Mouse (Mus musculus) embryonic facial prominence, embryonic 15.5 days (tissue): ENCODE measurements around the gene Cdc6. TPM values are rescaled to one million over a fixed set of nuclear protein-coding genes. Genes with fewer than 3 reads are reported as not detected.

Experiments used
- ATAC-seq: fragments of 200-750 bp; cut with Nextera tagmentation; 2 replicates; pipeline ENCODE4 v1.8.0; 2017; ENCODE audit warnings: low read depth, moderate TSS enrichment; ENCODE audit not compliant: insufficient number of reproducible peaks, low FRiP score, low TSS enrichment
- H3K27ac ChIP-seq: fragments of 300-500 bp; sonication (generic); replicated peaks from 2 replicates; pipeline ENCODE4 v1.5.1; 2015; ENCODE audit warnings: mild to moderate bottlenecking, inconsistent platforms
- H3K27me3 ChIP-seq: fragments of 300-500 bp; sonication (generic); 2 replicates; pipeline ENCODE4 v1.6.1; 2015; ENCODE audit warnings: inconsistent platforms
- H3K36me3 ChIP-seq: fragments of 300-500 bp; sonication (generic); 2 replicates; pipeline ENCODE4 v1.6.1; 2015; ENCODE audit warnings: mild to moderate bottlenecking, inconsistent platforms
- H3K4me1 ChIP-seq: fragments of 300-500 bp; sonication (generic); 2 replicates; pipeline ENCODE4 v1.6.1; 2015; ENCODE audit warnings: inconsistent platforms
- H3K4me2 ChIP-seq: fragments of 300-500 bp; sonication (generic); replicated peaks from 2 replicates; pipeline ENCODE4 v1.6.1; 2015; ENCODE audit warnings: mild to moderate bottlenecking, inconsistent platforms
- H3K4me3 ChIP-seq: fragments of 300-500 bp; sonication (generic); replicated peaks from 2 replicates; pipeline ENCODE4 v1.5.1; 2015; ENCODE audit warnings: mild to moderate bottlenecking, inconsistent platforms
- H3K9ac ChIP-seq: fragments of 300-500 bp; sonication (generic); 2 replicates; pipeline ENCODE4 v1.6.1; 2015; ENCODE audit warnings: inconsistent platforms
- H3K9me3 ChIP-seq: fragments of 300-500 bp; sonication (generic); replicated peaks from 2 replicates; pipeline ENCODE4 v1.6.1; 2016; ENCODE audit warnings: inconsistent platforms
- WGBS: fragments of 180-500 bp; shearing (Covaris S2); methylation state at CpG from one replicate; pipeline ENCODE4 v1.1.7; 2015; 5-methylcytosine and 5-hydroxymethylcytosine counted together
- polyA plus RNA-seq: library from polyadenylated mRNA; unstranded; fragments of >200 nt; fragmentation: Nextera tagmentation; extraction: Ambion mirVana; gene quantifications from 2 replicates; pipeline ENCODE4 v1.2.1, GENCODE M21; 2015

Gene Cdc6
- polyA plus RNA-seq, 1 experiment from 2014 or later, result 22.7 TPM

- peaks cover 8% of the 10 kb centered on the region for H3K36me3 ChIP-seq
- H3K27me3 ChIP-seq, result no peaks in the 10 kb centered on the region
- H3K4me2 ChIP-seq, result no peak overlapping the region
- no peak for ATAC-seq
- H3K27ac ChIP-seq, result no peak overlapping the region
- H3K9me3 ChIP-seq, result no peaks in the 10 kb centered on the region
- H3K4me1 ChIP-seq, result peaks cover 15% of the 10 kb centered on the region
- 86% methylated on average over 9 of the region's 9 CpGs for WGBS
- no peak overlapping the region for H3K9ac ChIP-seq
- H3K4me3 ChIP-seq, result no peak overlapping the region
These were observed 30.6 kb upstream of the Cdc6 start for GRCm38 (mm10) chr11:98877001-98877400.

- Histone ChIP-seq H3K4me3 (no peak overlapping the region), H3K4me2 (no peak overlapping the region), H3K27me3 (no peaks in the 10 kb centered on the region), H3K4me1 (0 out of 2 replicates have a peak, but pooled peaks cover 11% of the 10 kb centered on the region), H3K27ac (no peak overlapping the region), H3K9ac (no peak overlapping the region), H3K9me3 (no peaks in the 10 kb centered on the region), H3K36me3 (peaks cover 74% of the 10 kb centered on the region)
- no peak for ATAC-seq
- WGBS, result 96% methylated on average over 3 of the region's 3 CpGs
These were observed 19.9 kb upstream of the Cdc6 start for GRCm38 (mm10) chr11:98887703-98888102.

GRCm38 (mm10) chr11:98889077-98889476 lies 18.5 kb upstream of the Cdc6 start:
- Histone ChIP-seq H3K27ac (no peak overlapping the region), H3K36me3 (peaks cover 87% of the 10 kb centered on the region), H3K9ac (no peak overlapping the region), H3K4me3 (no peak overlapping the region), H3K4me2 (no peak overlapping the region), H3K4me1 (0 out of 2 replicates have a peak, but pooled peaks cover 11% of the 10 kb centered on the region), H3K27me3 (no peaks in the 10 kb centered on the region), H3K9me3 (no peaks in the 10 kb centered on the region)
- no peak for ATAC-seq
- WGBS, result 92% methylated on average over 4 of the region's 4 CpGs

- Histone ChIP-seq H3K4me2 (no peak overlapping the region), H3K9ac (no peak overlapping the region), H3K27ac (no peak overlapping the region), H3K4me3 (no peak overlapping the region), H3K36me3 (peaks cover 94% of the 10 kb centered on the region), H3K9me3 (no peaks in the 10 kb centered on the region), H3K4me1 (0 out of 2 replicates have a peak, but pooled peaks cover 11% of the 10 kb centered on the region), H3K27me3 (no peaks in the 10 kb centered on the region)
- WGBS, result 84% methylated on average over 5 of the region's 5 CpGs
- no peak for ATAC-seq
These were observed 17.6 kb upstream of the Cdc6 start for GRCm38 (mm10) chr11:98889977-98890376.

GRCm38 (mm10) chr11:98892426-98892825 lies 15.2 kb upstream of the Cdc6 start:
- Histone ChIP-seq H3K9ac (no peak overlapping the region), H3K36me3 (peaks cover 96% of the 10 kb centered on the region), H3K4me3 (no peak overlapping the region), H3K4me2 (peak overlapping the region; percentile 15; the same call in 1 of the 2 replicates), H3K9me3 (no peaks in the 10 kb centered on the region), H3K27me3 (no peaks in the 10 kb centered on the region), H3K27ac (0 out of 2 replicates have a peak overlapping the region, but pooled peaks have one; percentile 58), H3K4me1 (0 out of 2 replicates have a peak, but pooled peaks cover 11% of the 10 kb centered on the region)
- no peak for ATAC-seq
- 49% methylated on average over 5 of the region's 5 CpGs for WGBS

GRCm38 (mm10) chr11:98900529-98901125 lies 7.0 kb upstream of the Cdc6 start:
- Histone ChIP-seq H3K36me3 (peaks cover 61% of the 10 kb centered on the region), H3K27ac (no peak overlapping the region), H3K4me1 (peaks cover 9% of the 10 kb centered on the region; the same call in 1 of the 2 replicates), H3K27me3 (no peaks in the 10 kb centered on the region), H3K4me3 (no peak overlapping the region), H3K9me3 (no peaks in the 10 kb centered on the region), H3K9ac (no peak overlapping the region), H3K4me2 (no peak overlapping the region)
- 79% methylated on average over 12 of the region's 12 CpGs for WGBS
- ATAC-seq, result no peak

GRCm38 (mm10) chr11:98902621-98903245 lies 4.9 kb upstream of the Cdc6 start:
- no peaks in the 10 kb centered on the region for H3K9me3 ChIP-seq
- no peak for ATAC-seq
- peaks cover 13% of the 10 kb centered on the region; the same call in 1 of the 2 replicates for H3K4me1 ChIP-seq
- H3K27ac ChIP-seq, result no peak overlapping the region; the same call in 1 of the 2 replicates
- H3K9ac ChIP-seq, result no peak overlapping the region
- no peak overlapping the region for H3K4me3 ChIP-seq
- no peaks in the 10 kb centered on the region for H3K27me3 ChIP-seq
- no peak overlapping the region for H3K4me2 ChIP-seq
- peaks cover 41% of the 10 kb centered on the region for H3K36me3 ChIP-seq
- 22% methylated on average over 10 of the region's 10 CpGs for WGBS

GRCm38 (mm10) chr11:98904577-98904976 lies 3.0 kb upstream of the Cdc6 start:
- Histone ChIP-seq H3K4me3 (no peak overlapping the region), H3K4me2 (no peak overlapping the region), H3K36me3 (peaks cover 26% of the 10 kb centered on the region), H3K4me1 (peaks cover 30% of the 10 kb centered on the region), H3K9ac (no peak overlapping the region), H3K9me3 (no peaks in the 10 kb centered on the region), H3K27ac (no peak overlapping the region), H3K27me3 (no peaks in the 10 kb centered on the region)
- 78% methylated on average over 2 of the region's 2 CpGs for WGBS
- no peak for ATAC-seq

- Histone ChIP-seq H3K36me3 (peaks cover 22% of the 10 kb centered on the region), H3K27ac (no peak overlapping the region), H3K9ac (no peak overlapping the region), H3K4me1 (peaks cover 31% of the 10 kb centered on the region), H3K4me2 (no peak overlapping the region), H3K4me3 (no peak overlapping the region), H3K27me3 (no peaks in the 10 kb centered on the region), H3K9me3 (no peaks in the 10 kb centered on the region)
- 68% methylated on average over 7 of the region's 7 CpGs for WGBS
- ATAC-seq, result no peak
These were observed 2.6 kb upstream of the Cdc6 start for GRCm38 (mm10) chr11:98905033-98905432.

GRCm38 (mm10) chr11:98905583-98905982 lies 2.0 kb upstream of the Cdc6 start:
- Histone ChIP-seq H3K4me1 (peaks cover 31% of the 10 kb centered on the region), H3K36me3 (peaks cover 22% of the 10 kb centered on the region)

GRCm38 (mm10) chr11:98907063-98907436 lies 551 bp upstream of the Cdc6 start:
- Histone ChIP-seq H3K4me2 (peak overlapping the region; percentile 97), H3K36me3 (peaks cover 13% of the 10 kb centered on the region), H3K4me1 (peaks cover 31% of the 10 kb centered on the region), H3K9ac (no peak overlapping the region), H3K9me3 (no peaks in the 10 kb centered on the region), H3K4me3 (peak overlapping the region; percentile 60), H3K27me3 (no peaks in the 10 kb centered on the region), H3K27ac (0 out of 2 replicates have a peak overlapping the region, but pooled peaks have one; percentile 22)
- WGBS, result 54% methylated on average over 5 of the region's 5 CpGs
- ATAC-seq, result no peak; the same call in 1 of the 2 replicates

More at GRCm38 (mm10) chr11:98905583-98905982, 2.0 kb upstream of the Cdc6 start:
- H3K27me3 ChIP-seq, result no peaks in the 10 kb centered on the region
- H3K9me3 ChIP-seq, result no peaks in the 10 kb centered on the region
- 65% methylated on average over 4 of the region's 4 CpGs for WGBS
- H3K4me2 ChIP-seq, result no peak overlapping the region
- H3K4me3 ChIP-seq, result no peak overlapping the region
- H3K9ac ChIP-seq, result no peak overlapping the region
- no peak for ATAC-seq
- H3K27ac ChIP-seq, result no peak overlapping the region
